Mouse (Mus musculus) brain, embryonic 18.5 days (tissue): ENCODE results near the gene Ly6g6e.
A peak's percentile ranks its signal among the peaks of the same experiment; 100 is the strongest.

ENCODE experiments used
- DNase-seq: peaks from one replicate; pipeline ENCODE4 v3.0.0-alpha.2; 2012; ENCODE audit warnings: low read depth, low spot score

Ly6g6e gene

GRCm38 (mm10) chr17:35071454-35071853 lies 5.2 kb upstream of the Ly6g6e start:
- no peak for DNase-seq

- DNase-seq, result no peak
Observed at GRCm38 (mm10) chr17:35074097-35074496, 2.6 kb upstream of the Ly6g6e start.

GRCm38 (mm10) chr17:35077285-35077684 lies 583 bp downstream of the Ly6g6e start:
- no peak for DNase-seq

GRCm38 (mm10) chr17:35077786-35078233 lies 1.1 kb downstream of the Ly6g6e start, which contains the start of gene Ly6g6d:
Ly6g6d (minus strand) TSS chr17:35078065.
- no peak for DNase-seq

GRCm38 (mm10) chr17:35079778-35080177 lies 3.1 kb downstream of the Ly6g6e start:
- no peak for DNase-seq

- DNase-seq, result no peak
Observed at GRCm38 (mm10) chr17:35080248-35080647, 3.5 kb downstream of the Ly6g6e start.

GRCm38 (mm10) chr17:35080710-35081109 lies 4.0 kb downstream of the Ly6g6e start:
- no peak for DNase-seq

GRCm38 (mm10) chr17:35082841-35083576 lies 6.3 kb downstream of the Ly6g6e start:
- no peak for DNase-seq

- no peak for DNase-seq
Observed at GRCm38 (mm10) chr17:35083929-35084497, 7.3 kb downstream of the Ly6g6e start.

- DNase-seq, result no peak
Observed at GRCm38 (mm10) chr17:35085208-35085865, 8.6 kb downstream of the Ly6g6e start, which contains the start of gene Ly6g6f. Ly6g6f (minus strand) TSS chr17:35085610.

- DNase-seq, result no peak
Observed at GRCm38 (mm10) chr17:35088151-35088550, 11.4 kb downstream of the Ly6g6e start.

GRCm38 (mm10) chr17:35088825-35089644 lies 12.3 kb downstream of the Ly6g6e start, which contains the start of gene Abhd16a:
Abhd16a (plus strand) TSS chr17:35089263.
- DNase-seq, result peak; percentile 87

- DNase-seq, result no peak
Observed at GRCm38 (mm10) chr17:35090166-35090932, 13.6 kb downstream of the Ly6g6e start.

GRCm38 (mm10) chr17:35092403-35093198 lies 15.9 kb downstream of the Ly6g6e start:
- DNase-seq, result no peak

GRCm38 (mm10) chr17:35094475-35095365 lies 18.0 kb downstream of the Ly6g6e start:
- no peak for DNase-seq

- DNase-seq, result no peak
Observed at GRCm38 (mm10) chr17:35096597-35096996, 19.9 kb downstream of the Ly6g6e start.

- DNase-seq, result no peak
Observed at GRCm38 (mm10) chr17:35097164-35097655, 20.5 kb downstream of the Ly6g6e start.

- DNase-seq, result no peak
Observed at GRCm38 (mm10) chr17:35100196-35100765, 23.6 kb downstream of the Ly6g6e start.
